Mouse (Mus musculus) testis, adult 2 months (tissue): ENCODE data around the gene Nif3l1.

ENCODE experiments used
- CTCF ChIP-seq: fragments of 200-500 bp; IDR thresholded peaks from 2 replicates; pipeline ENCODE4 v1.5.1; 2012; ENCODE audit warnings: low read depth, mild to moderate bottlenecking, inconsistent platforms, low read length, moderate library complexity; ENCODE audit not compliant: control insufficient read depth, insufficient read depth, insufficient replicate concordance
- POLR2A ChIP-seq: fragments of 200-500 bp; IDR thresholded peaks from 2 replicates; pipeline ENCODE4 v1.6.1; 2012; ENCODE audit warnings: low read depth, mild to moderate bottlenecking, inconsistent platforms, low read length, moderate library complexity; ENCODE audit not compliant: control insufficient read depth

DNA sequence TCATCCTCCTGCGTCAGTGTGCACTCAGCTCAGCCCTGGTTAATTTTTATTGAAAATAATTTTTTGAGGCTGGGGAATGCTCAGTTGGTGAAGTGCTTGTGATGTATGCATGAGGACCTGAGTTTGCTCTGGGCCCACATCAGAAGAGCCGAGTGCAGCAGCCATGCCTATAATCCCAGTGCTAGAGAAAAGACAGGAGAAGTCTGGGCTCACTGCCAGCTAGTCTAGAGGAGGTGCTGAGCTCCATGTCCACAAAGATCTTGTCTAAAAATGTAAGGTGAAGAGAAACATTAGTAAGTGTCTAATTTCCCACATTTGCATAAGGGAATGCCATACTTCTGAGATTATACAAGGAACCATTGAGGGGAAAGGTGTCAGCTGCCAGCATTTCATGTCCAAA is 13.9 kb downstream of the Nif3l1 start:
- no peak for TF ChIP-seq POLR2A
- no peak for TF ChIP-seq CTCF
